Comparison of ENCODE assay signal across 1 mouse cellular context in the genomic region with DNA sequence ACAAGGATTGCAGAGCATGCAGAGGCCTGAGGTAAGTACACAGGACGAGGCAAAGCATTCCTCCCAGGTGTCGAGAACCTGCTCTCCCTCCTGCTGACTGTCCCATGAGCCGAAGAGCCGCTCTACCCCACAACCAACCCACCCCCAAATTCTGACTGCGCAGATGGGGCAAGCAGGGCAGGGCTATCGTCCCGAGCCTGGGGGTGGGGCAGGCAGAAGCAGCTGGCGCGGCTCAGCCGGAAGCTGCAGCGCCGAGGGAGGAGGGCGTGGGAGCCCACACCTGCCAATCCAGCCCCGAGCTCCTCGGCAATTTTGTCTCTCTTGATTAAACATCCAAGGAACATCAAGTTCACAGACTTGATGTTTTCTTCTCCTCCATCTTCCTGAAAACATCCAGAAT.
TF ChIP-seq lines count a peak whose summit lies in the region.

No protein-coding gene starts in this region.

TF ChIP-seq in MEL, 35 proteins besides CTCF, POLR2A, EP300 and RAD21:
- TF ChIP-seq E2F4 (IDR thresholded peaks at IDR 0.05; ENCODE audit: borderline replicate concordance, low read depth, low read length) (no peak), MEF2A (IDR thresholded peaks at IDR 0.05; ENCODE audit: extremely low read depth, insufficient replicate concordance, low read depth, low read length, poor library complexity, severe bottlenecking) (no peak), MAFK (IDR thresholded peaks at IDR 0.05; ENCODE audit: borderline replicate concordance, low read depth, low read length) (no peak), TAL1 (IDR thresholded peaks at IDR 0.05; ENCODE audit: low read length) (no peak), ETS1 (IDR thresholded peaks at IDR 0.05; ENCODE audit: low read depth, low read length) (0 out of 2 replicates have a peak, but pooled peaks have one; percentile 30), NELFE (IDR thresholded peaks at IDR 0.05; ENCODE audit: low read depth, low read length) (no peak), TCF12 (IDR thresholded peaks at IDR 0.05; ENCODE audit: low read depth, low read length) (peak; percentile 43), ZMIZ1 (IDR thresholded peaks at IDR 0.05; ENCODE audit: low read depth, low read length) (no peak), SIN3A (IDR thresholded peaks at IDR 0.05; ENCODE audit: low read length) (no peak), NRF1 (IDR thresholded peaks at IDR 0.05; ENCODE audit: insufficient read depth, low read depth, low read length, poor library complexity, severe bottlenecking) (no peak), ELF1 (IDR thresholded peaks at IDR 0.05; ENCODE audit: low read depth, low read length) (no peak), MYC (IDR thresholded peaks at IDR 0.05; ENCODE audit: low read depth, low read length) (no peak), USF1 (IDR thresholded peaks at IDR 0.05; ENCODE audit: low read depth, low read length) (no peak)
